Mouse (Mus musculus) liver, adult 2 months (tissue): ENCODE measurements around the gene Gm14597.

Experiments
- CTCF ChIP-seq: fragments of 200-500 bp; IDR thresholded peaks from 2 replicates; pipeline ENCODE4 v1.5.1; 2011; ENCODE audit warnings: low read depth, low read length, control low read depth
- POLR2A ChIP-seq: fragments of 200-500 bp; IDR thresholded peaks from 2 replicates; pipeline ENCODE4 v1.6.1; 2011; ENCODE audit warnings: low read length, control low read depth; ENCODE audit not compliant: insufficient read depth; ENCODE audit errors: extremely low read depth

DNA sequence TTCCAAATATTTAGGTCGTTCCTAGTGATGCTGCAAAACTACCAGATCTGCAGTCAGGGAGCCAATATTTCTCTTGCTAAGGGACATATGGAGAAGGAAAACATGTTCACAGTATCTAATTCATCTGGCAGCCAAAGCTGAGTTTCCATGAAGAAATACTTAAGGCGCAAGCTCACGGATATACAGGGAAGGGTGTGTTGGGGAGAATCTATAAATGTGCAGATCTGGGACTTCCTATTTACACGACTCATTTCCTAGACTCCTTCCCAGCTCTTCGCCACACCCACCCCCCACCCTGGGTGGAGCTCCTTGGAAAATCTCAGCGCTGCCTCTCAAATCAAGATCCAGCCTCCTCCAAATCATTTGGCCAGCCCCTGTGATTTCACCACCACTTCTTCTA, 37.1 kb upstream of the Gm14597 start:
- TF ChIP-seq CTCF (no peak), POLR2A (no peak)
